Mouse (Mus musculus) kidney, adult 2 months (tissue): ENCODE measurements at regions not wholly inside any gene's neighbourhood (a gene's known extent, or its start where the extent isn't known, plus 50 kb on each side); places are given as distances from the start of the nearest gene placed in this dataset.

ENCODE experiments used
- DNase-seq: peaks from one replicate; pipeline ENCODE4 v3.0.0; 2021
- H3K27ac ChIP-seq: fragments of 200-500 bp; 2 replicates; pipeline ENCODE4 v1.5.1; 2012; ENCODE audit warnings: low read depth, low read length, control low read depth, inconsistent platforms; ENCODE audit not compliant: insufficient read depth
- H3K27me3 ChIP-seq: fragments of 200-500 bp; replicated peaks from 2 replicates; pipeline ENCODE4 v1.6.1; 2012; ENCODE audit warnings: mild to moderate bottlenecking, moderate library complexity, low read length, inconsistent platforms; ENCODE audit not compliant: control insufficient read depth, insufficient read depth
- H3K36me3 ChIP-seq: fragments of 200-500 bp; 2 replicates; pipeline ENCODE4 v1.6.1; 2012; ENCODE audit warnings: mild to moderate bottlenecking, moderate library complexity, low read length, inconsistent platforms; ENCODE audit not compliant: control insufficient read depth, insufficient read depth
- H3K4me1 ChIP-seq: fragments of 200-500 bp; 2 replicates; pipeline ENCODE4 v1.6.1; 2011; ENCODE audit warnings: low read length; ENCODE audit not compliant: control insufficient read depth, insufficient read depth
- H3K4me3 ChIP-seq: fragments of 200-500 bp; 2 replicates; pipeline ENCODE4 v1.5.1; 2011; ENCODE audit warnings: mild to moderate bottlenecking, low read depth, low read length, control low read depth; ENCODE audit not compliant: insufficient read depth
- CTCF ChIP-seq: fragments of 200-500 bp; conservative IDR thresholded peaks from 2 replicates; pipeline ENCODE4 v1.5.1; 2011; ENCODE audit warnings: low read depth, mild to moderate bottlenecking, control low read depth, low read length, moderate library complexity, mixed read lengths; ENCODE audit not compliant: insufficient read depth, insufficient read length
- POLR2A ChIP-seq: fragments of 200-500 bp; IDR thresholded peaks from one replicate; pipeline ENCODE4 v1.6.1; 2011; ENCODE audit warnings: low read depth, low read length, control low read depth
- WGBS: fragments of 180-500 bp; shearing (Covaris S2); methylation state at CpG from one replicate; pipeline ENCODE4 v1.1.7; 2018; 5-methylcytosine and 5-hydroxymethylcytosine counted together

GRCm38 (mm10) chr13:53779150-53779549 lies 276.4 kb downstream of the Drd1 start:
- 46% methylated on average over 4 of the region's 4 CpGs for WGBS
- H3K4me3 ChIP-seq = no peak overlapping the region
- H3K36me3 ChIP-seq = no peaks in the 10 kb centered on the region
- no peaks in the 10 kb centered on the region for H3K27me3 ChIP-seq
- TF ChIP-seq CTCF (peak; percentile 55), POLR2A (no peak)
- no peaks in the 10 kb centered on the region for H3K4me1 ChIP-seq
- H3K27ac ChIP-seq = no peak overlapping the region
- DNase-seq = peak; percentile 14

DNA sequence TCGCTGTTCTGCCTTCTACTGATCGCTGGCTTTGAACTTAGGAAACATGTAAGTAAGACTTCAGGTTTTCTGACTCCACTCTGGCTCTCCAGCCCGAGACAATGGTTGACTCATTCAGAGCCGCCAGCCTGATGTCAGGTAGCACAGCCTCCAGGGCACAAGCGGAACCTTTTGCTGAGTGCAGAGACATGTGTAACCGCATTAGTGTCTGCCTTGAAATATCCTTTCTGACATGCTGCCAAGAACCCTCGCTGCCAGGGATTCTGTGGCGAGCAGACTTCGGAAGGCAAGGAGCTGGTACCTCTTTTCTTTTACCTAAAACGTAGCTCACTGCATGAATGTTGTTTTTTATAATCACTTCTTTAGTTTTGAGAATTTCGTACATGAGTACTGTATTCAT lies 279.1 kb downstream of the Drd1 start:
- no peak overlapping the region for H3K27ac ChIP-seq

DNA sequence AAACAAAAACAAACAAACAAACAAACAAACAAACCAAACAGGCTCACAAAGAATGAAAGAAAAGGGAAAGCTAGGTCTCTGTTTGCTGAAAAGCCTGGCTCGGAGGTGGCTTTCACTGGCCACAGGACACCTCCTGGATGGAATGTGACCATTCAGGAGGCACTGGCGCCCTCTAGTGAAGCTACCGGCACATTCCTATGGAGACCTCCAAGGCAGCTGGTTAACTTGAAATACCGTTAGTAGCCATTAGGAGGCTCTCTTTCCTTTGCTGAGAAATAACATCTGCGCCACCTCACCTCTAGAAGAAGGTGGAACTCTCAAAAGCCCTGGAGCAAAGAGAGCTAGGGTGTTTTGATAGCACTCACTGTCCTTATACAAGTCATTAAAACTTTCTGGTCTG lies 279.8 kb downstream of the Drd1 start:
- Histone ChIP-seq H3K4me3 (no peak overlapping the region), H3K4me1 (no peaks in the 10 kb centered on the region), H3K27me3 (no peaks in the 10 kb centered on the region), H3K27ac (no peak overlapping the region), H3K36me3 (no peaks in the 10 kb centered on the region)
- DNase-seq = peak; percentile 60
- TF ChIP-seq POLR2A (no peak), CTCF (peak; percentile 65)
- 40% methylated on average over 5 of the region's 5 CpGs for WGBS

More for the DNA sequence above, 279.1 kb downstream of the Drd1 start:
- no peak for DNase-seq
- WGBS = 69% methylated on average over 11 of the region's 11 CpGs
- no peaks in the 10 kb centered on the region for H3K27me3 ChIP-seq
- H3K4me3 ChIP-seq = no peak overlapping the region
- TF ChIP-seq POLR2A (no peak), CTCF (no peak)
- no peaks in the 10 kb centered on the region for H3K4me1 ChIP-seq
- H3K36me3 ChIP-seq = no peaks in the 10 kb centered on the region

- H3K27me3 ChIP-seq = no peaks in the 10 kb centered on the region
- H3K27ac ChIP-seq = no peak overlapping the region
- H3K4me3 ChIP-seq = no peak overlapping the region
- H3K36me3 ChIP-seq = no peaks in the 10 kb centered on the region
- peak; percentile 54 for DNase-seq
- peak; percentile 84 for TF ChIP-seq CTCF
- no peak for TF ChIP-seq POLR2A
- WGBS = 22% methylated on average over 13 of the region's 13 CpGs
- H3K4me1 ChIP-seq = no peaks in the 10 kb centered on the region
These were observed 290.8 kb downstream of the Drd1 start for GRCm38 (mm10) chr13:53764613-53765243.

DNA sequence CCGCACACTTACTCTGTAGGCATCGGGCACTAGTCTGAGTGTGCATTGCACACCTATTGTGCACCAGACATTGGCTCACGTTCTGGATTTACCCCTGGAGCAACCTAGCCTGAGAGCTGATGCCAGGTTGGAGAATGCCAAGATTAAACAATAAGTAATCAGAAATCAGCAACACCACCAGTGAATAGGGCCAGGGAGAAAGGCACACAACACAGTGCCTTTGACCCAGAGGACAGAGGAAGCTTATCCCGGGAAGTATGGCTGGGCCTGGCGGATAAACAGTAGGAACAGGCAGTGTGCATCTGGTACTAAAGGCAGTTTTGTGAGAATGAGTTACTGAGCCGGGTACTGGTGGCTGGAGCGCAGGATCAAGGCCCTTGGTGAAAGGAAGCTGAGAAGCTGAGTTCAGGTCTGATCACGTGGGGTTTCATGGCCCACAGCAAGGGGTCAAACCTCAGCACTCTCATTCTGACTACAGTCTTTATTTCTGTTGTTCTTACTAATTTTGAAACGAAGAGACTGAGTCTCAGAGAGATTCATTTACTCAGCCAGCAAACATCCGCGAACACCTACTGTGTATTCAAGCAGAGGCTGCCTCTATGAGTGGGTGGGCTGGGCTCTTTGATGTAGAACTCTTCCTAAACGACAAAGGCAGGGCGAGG lies 284.8 kb upstream of the Msx2 start:
- no peaks in the 10 kb centered on the region for H3K36me3 ChIP-seq
- no peak for TF ChIP-seq POLR2A
- no peak for TF ChIP-seq CTCF
- no peak overlapping the region for H3K4me3 ChIP-seq
- WGBS = 75% methylated on average over 13 of the region's 13 CpGs
- H3K27ac ChIP-seq = no peak overlapping the region
- peak; percentile 3 for DNase-seq
- H3K4me1 ChIP-seq = no peaks in the 10 kb centered on the region
- no peaks in the 10 kb centered on the region; the same call in 1 of the 2 replicates for H3K27me3 ChIP-seq

GRCm38 (mm10) chr13:53756970-53757530 lies 284.2 kb upstream of the Msx2 start:
- Histone ChIP-seq H3K27me3 (no peaks in the 10 kb centered on the region; the same call in 1 of the 2 replicates), H3K4me3 (no peak overlapping the region), H3K36me3 (no peaks in the 10 kb centered on the region), H3K4me1 (no peaks in the 10 kb centered on the region), H3K27ac (no peak overlapping the region)
- no peak for TF ChIP-seq POLR2A
- TF ChIP-seq CTCF = no peak
- 70% methylated on average over 13 of the region's 13 CpGs for WGBS
- no peak for DNase-seq

GRCm38 (mm10) chr13:53755046-53755615 lies 282.3 kb upstream of the Msx2 start:
- no peaks in the 10 kb centered on the region for H3K4me1 ChIP-seq
- H3K4me3 ChIP-seq = no peak overlapping the region
- H3K27ac ChIP-seq = no peak overlapping the region
- H3K27me3 ChIP-seq = no peaks in the 10 kb centered on the region; the same call in 1 of the 2 replicates
- no peaks in the 10 kb centered on the region for H3K36me3 ChIP-seq
- 41% methylated on average over 11 of the region's 11 CpGs for WGBS
- TF ChIP-seq POLR2A (no peak), CTCF (no peak)
- DNase-seq = no peak
